Mouse (Mus musculus) c-Kit-positive CD71-positive TER-119-positive erythroid progenitor cells, embryonic 14.5 days (primary cell): ENCODE results near the gene Tjp1.

Experiments used
- DNase-seq: peaks from one replicate; pipeline ENCODE4 v3.0.0-alpha.2; 2013; ENCODE audit warnings: low spot score

Tjp1 gene

GRCm38 (mm10) chr7:65527071-65528007, at the start of gene Tjp1:
Gene Tjp1, minus strand, starts transcription at chr7:65527781.
- DNase-seq = no peak

GRCm38 (mm10) chr7:65577118-65577517, 49.5 kb upstream of the Tjp1 start:
- DNase-seq = no peak

GRCm38 (mm10) chr7:65572731-65573130, 45.1 kb upstream of the Tjp1 start:
- no peak for DNase-seq

- no peak for DNase-seq
Observed at GRCm38 (mm10) chr7:65570691-65571090, 43.1 kb upstream of the Tjp1 start.

- no peak for DNase-seq
Observed at GRCm38 (mm10) chr7:65555996-65556395, 28.4 kb upstream of the Tjp1 start.

- DNase-seq = no peak
Observed at GRCm38 (mm10) chr7:65545741-65546140, 18.2 kb upstream of the Tjp1 start.

- no peak for DNase-seq
Observed at GRCm38 (mm10) chr7:65532689-65533088, 5.1 kb upstream of the Tjp1 start.

- DNase-seq = no peak
Observed at GRCm38 (mm10) chr7:65523116-65523515, 4.5 kb downstream of the Tjp1 start.

- no peak for DNase-seq
Observed at GRCm38 (mm10) chr7:65522490-65522889, 5.1 kb downstream of the Tjp1 start.

- DNase-seq = no peak
Observed at GRCm38 (mm10) chr7:65520622-65521021, 7.0 kb downstream of the Tjp1 start.

- peak; percentile 45 for DNase-seq
Observed at GRCm38 (mm10) chr7:65519788-65520563, 7.6 kb downstream of the Tjp1 start.

GRCm38 (mm10) chr7:65516903-65517302, 10.7 kb downstream of the Tjp1 start:
- DNase-seq = no peak

GRCm38 (mm10) chr7:65513451-65514179, 14.0 kb downstream of the Tjp1 start:
- DNase-seq = no peak

- no peak for DNase-seq
Observed at GRCm38 (mm10) chr7:65509357-65509756, 18.2 kb downstream of the Tjp1 start.

GRCm38 (mm10) chr7:65507341-65507740, 20.2 kb downstream of the Tjp1 start:
- no peak for DNase-seq

GRCm38 (mm10) chr7:65502486-65503322, 24.9 kb downstream of the Tjp1 start:
- DNase-seq = no peak

- no peak for DNase-seq
Observed at GRCm38 (mm10) chr7:65500746-65501145, 26.8 kb downstream of the Tjp1 start.

GRCm38 (mm10) chr7:65497733-65498583, 29.6 kb downstream of the Tjp1 start:
- no peak for DNase-seq

GRCm38 (mm10) chr7:65490526-65490925, 37.1 kb downstream of the Tjp1 start:
- DNase-seq = no peak

- DNase-seq = no peak
Observed at GRCm38 (mm10) chr7:65489742-65490141, 37.8 kb downstream of the Tjp1 start.
